Mouse (Mus musculus): ENCODE measurements at regions not wholly inside any gene's neighbourhood (a gene's known extent, or its start where the extent isn't known, plus 50 kb on each side); places are given as distances from the start of the nearest gene placed in this dataset.

GRCm38 (mm10) chr5:33531263-33531662 lies 97.5 kb upstream of the Nkx1-1 start:
- H3K27me3 ChIP-seq (ENCODE audit: control insufficient read depth, insufficient read depth, insufficient read length): peaks cover 90% of the 10 kb centered on the region
- H3K36me3 ChIP-seq (ENCODE audit: control insufficient read depth, insufficient read depth): no peaks in the 10 kb centered on the region
- H3K79me3 ChIP-seq (ENCODE audit: low read depth): no peaks in the 10 kb centered on the region
- H3K4me3 ChIP-seq (ENCODE audit: insufficient read depth, poor library complexity, severe bottlenecking): no peak overlapping the region
- H3K79me2 ChIP-seq (ENCODE audit: control insufficient read depth, insufficient read depth): no peaks in the 10 kb centered on the region
- H3ac ChIP-seq (ENCODE audit: control insufficient read depth, insufficient read length, low read depth): no peak overlapping the region
- TF ChIP-seq MYOG (IDR thresholded peaks at IDR 0.05; ENCODE audit: control insufficient read depth, extremely low read depth, insufficient read length) (no peak), MYOD1 (IDR thresholded peaks at IDR 0.05; ENCODE audit: control insufficient read depth, insufficient read length, low read depth) (no peak), USF1 (IDR thresholded peaks at IDR 0.05; ENCODE audit: low read depth) (no peak)

GRCm38 (mm10) chr5:33529771-33530170 lies 96.0 kb upstream of the Nkx1-1 start:
- Histone ChIP-seq H3K79me2 (ENCODE audit: control insufficient read depth, insufficient read depth) (no peaks in the 10 kb centered on the region), H3K36me3 (ENCODE audit: control insufficient read depth, insufficient read depth) (no peaks in the 10 kb centered on the region), H3K27me3 (ENCODE audit: control insufficient read depth, insufficient read depth, insufficient read length) (peaks cover 85% of the 10 kb centered on the region), H3K79me3 (ENCODE audit: low read depth) (no peaks in the 10 kb centered on the region), H3ac (ENCODE audit: control insufficient read depth, insufficient read length, low read depth) (no peak overlapping the region), H3K4me3 (ENCODE audit: insufficient read depth, poor library complexity, severe bottlenecking) (no peak overlapping the region)
- no peak for TF ChIP-seq MYOG (IDR thresholded peaks at IDR 0.05; ENCODE audit: control insufficient read depth, extremely low read depth, insufficient read length)
- TF ChIP-seq MYOD1 (IDR thresholded peaks at IDR 0.05; ENCODE audit: control insufficient read depth, insufficient read length, low read depth): no peak
- no peak for TF ChIP-seq USF1 (IDR thresholded peaks at IDR 0.05; ENCODE audit: low read depth)
- no peak for TF ChIP-seq CEBPB (IDR thresholded peaks at IDR 0.05; ENCODE audit: low read depth)
- no peak for TF ChIP-seq FOSL1 (IDR thresholded peaks at IDR 0.05; ENCODE audit: insufficient read depth, low read length, poor library complexity, severe bottlenecking)
- no peak for TF ChIP-seq MAX (IDR thresholded peaks at IDR 0.05)
- no peak for TF ChIP-seq CTCF (IDR thresholded peaks at IDR 0.05; ENCODE audit: control insufficient read depth, insufficient read depth, insufficient read length)

DNA sequence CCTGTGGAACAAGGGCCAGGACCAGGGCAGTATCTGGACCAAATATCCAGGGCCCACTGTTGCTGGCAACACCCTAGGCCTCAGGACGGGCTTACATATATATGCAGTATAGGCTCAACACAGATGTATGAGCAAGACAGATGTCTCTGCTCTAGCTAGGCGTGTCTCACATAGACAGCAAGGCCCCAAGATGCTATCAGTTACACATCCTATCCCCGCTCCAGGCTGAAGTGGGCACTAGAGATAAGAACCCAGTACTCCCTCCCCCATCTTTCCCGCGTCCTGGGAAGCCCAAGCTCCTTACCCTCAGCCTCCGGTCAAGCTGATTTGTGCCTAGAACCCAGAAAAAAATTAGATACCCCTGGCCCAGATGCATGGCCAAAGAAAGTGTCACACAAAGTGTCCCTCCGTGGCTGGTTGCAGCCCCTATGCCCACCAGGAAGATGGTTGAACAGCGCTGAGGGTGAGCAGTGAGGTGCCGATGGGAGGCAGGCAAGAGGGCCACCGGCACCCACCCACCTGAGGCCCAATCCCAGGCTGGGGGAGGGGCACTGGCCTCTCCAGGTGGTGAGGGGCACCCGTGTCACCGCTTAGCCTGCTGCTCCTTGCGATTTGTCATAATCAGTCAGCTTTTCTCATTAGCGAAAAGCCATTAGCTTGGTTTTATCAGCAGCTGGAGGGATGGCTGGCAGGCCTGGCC lies 95.3 kb upstream of the Nkx1-1 start:
- H3ac ChIP-seq (ENCODE audit: control insufficient read depth, insufficient read length, low read depth): no peak overlapping the region
- H3K27me3 ChIP-seq (ENCODE audit: control insufficient read depth, insufficient read depth, insufficient read length): peaks cover 82% of the 10 kb centered on the region

DNA sequence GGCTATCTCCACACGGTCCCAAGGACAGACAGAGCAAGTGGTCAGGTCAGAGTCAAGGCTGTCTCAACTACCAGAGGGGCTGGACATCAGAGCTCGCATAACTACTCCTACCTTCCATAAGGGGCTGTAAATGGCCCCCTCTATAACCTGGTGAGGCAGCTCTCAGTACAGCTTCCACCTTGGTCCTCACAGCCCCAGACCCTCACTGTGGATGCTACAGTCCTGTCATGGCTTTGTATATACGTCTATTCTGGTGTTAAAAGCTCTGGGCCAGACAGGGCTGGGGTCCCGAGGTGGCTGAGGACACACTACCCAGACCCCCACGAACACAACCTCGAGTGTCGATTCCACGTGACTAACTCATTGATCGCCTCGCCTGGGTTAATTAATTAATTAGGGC lies 94.0 kb upstream of the Nkx1-1 start:
- Histone ChIP-seq H3K27me3 (ENCODE audit: control insufficient read depth, insufficient read depth, insufficient read length) (peaks cover 76% of the 10 kb centered on the region), H3K36me3 (ENCODE audit: control insufficient read depth, insufficient read depth) (no peaks in the 10 kb centered on the region)

More for the DNA sequence above, 95.3 kb upstream of the Nkx1-1 start:
- Histone ChIP-seq H3K79me2 (ENCODE audit: control insufficient read depth, insufficient read depth) (no peaks in the 10 kb centered on the region), H3K79me3 (ENCODE audit: low read depth) (no peaks in the 10 kb centered on the region), H3K36me3 (ENCODE audit: control insufficient read depth, insufficient read depth) (no peaks in the 10 kb centered on the region), H3K4me3 (ENCODE audit: insufficient read depth, poor library complexity, severe bottlenecking) (no peak overlapping the region)
- TF ChIP-seq MYOD1 (IDR thresholded peaks at IDR 0.05; ENCODE audit: control insufficient read depth, insufficient read length, low read depth) (no peak), CTCF (IDR thresholded peaks at IDR 0.05; ENCODE audit: control insufficient read depth, insufficient read depth, insufficient read length) (no peak), CEBPB (IDR thresholded peaks at IDR 0.05; ENCODE audit: low read depth) (no peak), MAX (IDR thresholded peaks at IDR 0.05) (no peak), FOSL1 (IDR thresholded peaks at IDR 0.05; ENCODE audit: insufficient read depth, low read length, poor library complexity, severe bottlenecking) (no peak), USF1 (IDR thresholded peaks at IDR 0.05; ENCODE audit: low read depth) (no peak), MYOG (IDR thresholded peaks at IDR 0.05; ENCODE audit: control insufficient read depth, extremely low read depth, insufficient read length) (no peak)

GRCm38 (mm10) chr5:33527316-33527715 lies 93.5 kb upstream of the Nkx1-1 start:
- peaks cover 76% of the 10 kb centered on the region for H3K27me3 ChIP-seq (ENCODE audit: control insufficient read depth, insufficient read depth, insufficient read length)

More for the DNA sequence above, 94.0 kb upstream of the Nkx1-1 start:
- H3K79me3 ChIP-seq (ENCODE audit: low read depth): no peaks in the 10 kb centered on the region
- no peaks in the 10 kb centered on the region for H3K79me2 ChIP-seq (ENCODE audit: control insufficient read depth, insufficient read depth)
- TF ChIP-seq FOSL1 (IDR thresholded peaks at IDR 0.05; ENCODE audit: insufficient read depth, low read length, poor library complexity, severe bottlenecking): no peak
- no peak for TF ChIP-seq MYOG (IDR thresholded peaks at IDR 0.05; ENCODE audit: control insufficient read depth, extremely low read depth, insufficient read length)
- no peak for TF ChIP-seq USF1 (IDR thresholded peaks at IDR 0.05; ENCODE audit: low read depth)
- no peak for TF ChIP-seq CEBPB (IDR thresholded peaks at IDR 0.05; ENCODE audit: low read depth)
- no peak for TF ChIP-seq MYOD1 (IDR thresholded peaks at IDR 0.05; ENCODE audit: control insufficient read depth, insufficient read length, low read depth)
- TF ChIP-seq CTCF (IDR thresholded peaks at IDR 0.05; ENCODE audit: control insufficient read depth, insufficient read depth, insufficient read length): no peak
- TF ChIP-seq MAX (IDR thresholded peaks at IDR 0.05): no peak
- H3K4me3 ChIP-seq (ENCODE audit: insufficient read depth, poor library complexity, severe bottlenecking): no peak overlapping the region
- no peak overlapping the region for H3ac ChIP-seq (ENCODE audit: control insufficient read depth, insufficient read length, low read depth)

More at GRCm38 (mm10) chr5:33527316-33527715, 93.5 kb upstream of the Nkx1-1 start:
- no peak for TF ChIP-seq MYOG (IDR thresholded peaks at IDR 0.05; ENCODE audit: control insufficient read depth, extremely low read depth, insufficient read length)
- no peak for TF ChIP-seq CTCF (IDR thresholded peaks at IDR 0.05; ENCODE audit: control insufficient read depth, insufficient read depth, insufficient read length)
- no peak for TF ChIP-seq MYOD1 (IDR thresholded peaks at IDR 0.05; ENCODE audit: control insufficient read depth, insufficient read length, low read depth)
- no peak for TF ChIP-seq MAX (IDR thresholded peaks at IDR 0.05)
- no peak for TF ChIP-seq CEBPB (IDR thresholded peaks at IDR 0.05; ENCODE audit: low read depth)
- no peak for TF ChIP-seq FOSL1 (IDR thresholded peaks at IDR 0.05; ENCODE audit: insufficient read depth, low read length, poor library complexity, severe bottlenecking)
- Histone ChIP-seq H3K79me3 (ENCODE audit: low read depth) (no peaks in the 10 kb centered on the region), H3K4me3 (ENCODE audit: insufficient read depth, poor library complexity, severe bottlenecking) (no peak overlapping the region), H3K79me2 (ENCODE audit: control insufficient read depth, insufficient read depth) (no peaks in the 10 kb centered on the region), H3K36me3 (ENCODE audit: control insufficient read depth, insufficient read depth) (no peaks in the 10 kb centered on the region), H3ac (ENCODE audit: control insufficient read depth, insufficient read length, low read depth) (no peak overlapping the region)

Data from C2C12 (cell line).